Mouse (Mus musculus): ENCODE measurements around the gene Teddm3. TPM values are rescaled to one million over a fixed set of nuclear protein-coding genes. Genes with fewer than 3 reads are reported as not detected.
"Not testable (repeated sequence)": the region's sequence is repeated elsewhere in the genome, so short reads cannot be mapped to it uniquely, and the experiment has no call there.

Gene Teddm3
- not detected in 2 replicates for polyA plus RNA-seq (2015; fragmentation: Nextera tagmentation; extraction: Ambion mirVana)

DNA sequence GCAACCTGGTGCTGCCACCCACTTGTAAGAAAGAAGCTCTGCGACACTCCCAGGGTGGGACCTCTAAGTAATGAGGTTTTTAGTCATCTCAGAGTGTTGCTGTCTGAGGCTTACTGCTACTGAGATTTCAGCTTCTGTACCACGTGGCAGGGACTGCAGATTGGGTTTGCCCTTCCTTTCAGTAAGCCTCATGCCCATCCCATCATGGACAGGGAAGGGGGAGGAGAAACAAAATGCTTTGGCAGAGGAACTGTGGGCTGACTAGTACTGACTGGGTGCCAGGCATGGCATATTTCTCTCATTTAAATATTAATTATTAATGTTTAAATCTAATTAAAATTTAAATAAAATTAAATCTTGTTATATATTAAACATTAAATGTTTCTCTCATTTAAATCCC lies at the start of gene Teddm3:
Gene Teddm3 (minus strand): TSS at position 101 of the 400 bp plus-strand sequence.
- ATAC-seq; H3K27ac ChIP-seq (ENCODE audit: low read length); H3K4me2 ChIP-seq (ENCODE audit: low read length); H3K9ac ChIP-seq (replicated peaks; ENCODE audit: low read depth, low read length); H3K4me1 ChIP-seq (replicated peaks; ENCODE audit: control insufficient read depth, insufficient read depth, low read length); H3K9me3 ChIP-seq (ENCODE audit: control insufficient read depth, low read length); H3K4me3 ChIP-seq (replicated peaks; ENCODE audit: low read length); H3K27me3 ChIP-seq (replicated peaks; ENCODE audit: control insufficient read depth, insufficient read depth, low read length); H3K36me3 ChIP-seq (ENCODE audit: control insufficient read depth, insufficient read depth): not testable (repeated sequence)
- WGBS, result no CpG with 5 or more reads among the region's 2 CpGs

- ATAC-seq, result no peak
- Histone ChIP-seq H3K4me2 (ENCODE audit: low read length) (no peak overlapping the region), H3K4me3 (replicated peaks; ENCODE audit: low read length) (no peak overlapping the region), H3K9ac (replicated peaks; ENCODE audit: low read depth, low read length) (no peak overlapping the region), H3K4me1 (replicated peaks; ENCODE audit: control insufficient read depth, insufficient read depth, low read length) (peaks cover 9% of the 10 kb centered on the region), H3K9me3 (ENCODE audit: control insufficient read depth, low read length) (no peaks in the 10 kb centered on the region), H3K27me3 (replicated peaks; ENCODE audit: control insufficient read depth, insufficient read depth, low read length) (peaks cover 8% of the 10 kb centered on the region; the same call in 1 of the 2 replicates), H3K27ac (ENCODE audit: low read length) (no peak overlapping the region), H3K36me3 (ENCODE audit: control insufficient read depth, insufficient read depth) (no peaks in the 10 kb centered on the region)
- 83% methylated on average over 4 of the region's 4 CpGs for WGBS
Observed at GRCm38 (mm10) chr16:21202731-21203130, 48.9 kb upstream of the Teddm3 start.

DNA sequence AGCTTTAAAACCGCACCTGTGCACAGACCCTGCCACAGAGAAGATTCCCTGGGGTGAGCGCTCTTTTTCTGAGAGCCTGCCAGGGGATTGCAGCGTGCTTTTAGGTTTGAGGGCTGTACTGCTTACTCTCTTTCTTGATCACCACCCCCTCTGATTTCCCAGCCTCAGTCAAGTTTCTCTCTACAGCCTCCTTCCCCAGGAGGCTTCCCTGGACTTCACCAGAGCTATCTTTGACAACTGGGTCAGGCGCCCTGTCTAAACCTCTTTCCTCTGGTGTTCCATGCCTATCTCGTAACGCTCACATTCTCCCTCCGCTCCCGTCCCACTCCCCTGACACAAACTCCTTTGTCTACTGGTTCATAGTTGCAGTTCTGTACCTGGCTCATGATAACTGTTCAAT lies 45.6 kb upstream of the Teddm3 start:
- Histone ChIP-seq H3K36me3 (ENCODE audit: control insufficient read depth, insufficient read depth) (no peaks in the 10 kb centered on the region), H3K9me3 (ENCODE audit: control insufficient read depth, low read length) (no peaks in the 10 kb centered on the region), H3K4me1 (replicated peaks; ENCODE audit: control insufficient read depth, insufficient read depth, low read length) (no peaks in the 10 kb centered on the region), H3K27ac (ENCODE audit: low read length) (no peak overlapping the region), H3K27me3 (replicated peaks; ENCODE audit: control insufficient read depth, insufficient read depth, low read length) (0 out of 2 replicates have a peak, but pooled peaks cover 5% of the 10 kb centered on the region), H3K4me3 (replicated peaks; ENCODE audit: low read length) (no peak overlapping the region), H3K4me2 (ENCODE audit: low read length) (no peak overlapping the region), H3K9ac (replicated peaks; ENCODE audit: low read depth, low read length) (no peak overlapping the region)
- 52% methylated on average over 8 of the region's 8 CpGs for WGBS
- no peak for ATAC-seq

DNA sequence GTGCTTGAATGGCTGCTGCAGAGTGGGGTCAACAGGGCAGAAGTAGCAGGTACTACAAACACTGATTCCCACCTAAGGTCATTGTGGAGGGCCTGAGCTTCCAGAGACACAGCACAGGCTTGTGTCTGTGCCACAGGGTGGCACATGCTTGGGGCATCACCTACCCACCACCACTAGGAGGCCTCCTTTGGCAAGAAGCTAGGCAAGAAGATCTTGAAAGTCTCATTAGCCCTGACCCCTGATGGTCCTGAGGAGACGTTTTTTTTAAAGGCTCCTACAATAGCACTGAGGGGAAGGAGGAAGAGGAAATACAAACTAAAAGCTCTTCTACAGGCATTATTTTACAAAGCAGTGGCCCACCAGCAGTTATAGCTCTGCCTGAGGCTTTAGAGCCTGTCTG lies 44.7 kb upstream of the Teddm3 start:
- ATAC-seq, result no peak

DNA sequence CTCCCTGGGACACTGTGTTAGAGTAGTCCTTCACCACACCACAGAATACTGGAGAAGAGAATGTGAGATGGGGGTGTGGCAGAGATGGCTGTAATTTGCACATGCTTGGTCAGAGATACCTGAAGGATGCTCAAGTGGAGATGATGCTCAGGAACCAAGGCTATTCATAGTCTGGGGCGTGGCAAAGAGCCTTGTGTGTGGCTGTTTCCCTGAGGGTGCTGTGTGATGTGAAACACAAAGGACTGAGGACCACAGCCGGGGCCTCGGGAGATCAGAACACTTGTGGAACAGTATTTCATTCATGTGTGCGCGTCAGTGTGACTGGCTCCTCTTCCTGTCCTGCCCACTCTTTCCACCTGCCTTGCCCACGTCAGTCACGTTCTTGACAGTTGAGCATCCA lies 44.2 kb upstream of the Teddm3 start:
- Histone ChIP-seq H3K9ac (replicated peaks; ENCODE audit: low read depth, low read length) (no peak overlapping the region), H3K9me3 (ENCODE audit: control insufficient read depth, low read length) (no peaks in the 10 kb centered on the region), H3K27ac (ENCODE audit: low read length) (no peak overlapping the region), H3K4me1 (replicated peaks; ENCODE audit: control insufficient read depth, insufficient read depth, low read length) (no peaks in the 10 kb centered on the region), H3K27me3 (replicated peaks; ENCODE audit: control insufficient read depth, insufficient read depth, low read length) (0 out of 2 replicates have a peak, but pooled peaks cover 5% of the 10 kb centered on the region), H3K4me2 (ENCODE audit: low read length) (no peak overlapping the region), H3K4me3 (replicated peaks; ENCODE audit: low read length) (no peak overlapping the region), H3K36me3 (ENCODE audit: control insufficient read depth, insufficient read depth) (no peaks in the 10 kb centered on the region)
- 88% methylated on average over 7 of the region's 7 CpGs for WGBS
- ATAC-seq, result no peak

More for the DNA sequence above, 44.7 kb upstream of the Teddm3 start:
- H3K4me2 ChIP-seq (ENCODE audit: low read length), result no peak overlapping the region
- H3K4me1 ChIP-seq (replicated peaks; ENCODE audit: control insufficient read depth, insufficient read depth, low read length), result no peaks in the 10 kb centered on the region
- no peaks in the 10 kb centered on the region for H3K36me3 ChIP-seq (ENCODE audit: control insufficient read depth, insufficient read depth)
- WGBS, result 0% methylated on average over 1 of the region's 1 CpGs
- H3K4me3 ChIP-seq (replicated peaks; ENCODE audit: low read length), result no peak overlapping the region
- 0 out of 2 replicates have a peak, but pooled peaks cover 5% of the 10 kb centered on the region for H3K27me3 ChIP-seq (replicated peaks; ENCODE audit: control insufficient read depth, insufficient read depth, low read length)
- H3K9ac ChIP-seq (replicated peaks; ENCODE audit: low read depth, low read length), result no peak overlapping the region
- no peak overlapping the region for H3K27ac ChIP-seq (ENCODE audit: low read length)
- H3K9me3 ChIP-seq (ENCODE audit: control insufficient read depth, low read length), result no peaks in the 10 kb centered on the region

DNA sequence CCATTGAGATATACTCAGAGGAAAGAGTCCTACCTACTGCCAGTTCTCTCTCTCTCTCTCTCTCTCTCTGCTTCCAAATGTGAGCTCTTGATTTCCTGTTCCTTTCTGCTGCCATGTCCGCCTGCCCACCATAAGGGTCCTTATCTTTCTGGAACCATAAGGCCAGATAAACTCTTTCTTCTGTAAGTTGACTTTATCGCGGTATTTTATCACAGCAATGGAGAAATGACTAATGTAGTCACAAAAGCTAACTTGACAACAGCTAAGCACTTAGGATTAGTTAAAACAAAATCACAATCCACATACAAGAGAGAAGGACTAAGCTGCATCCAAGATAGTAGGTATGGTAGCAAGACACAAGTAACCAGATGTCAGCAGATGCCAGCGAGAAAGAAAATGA lies 43.7 kb upstream of the Teddm3 start:
- Histone ChIP-seq H3K27ac (ENCODE audit: low read length) (no peak overlapping the region), H3K4me1 (replicated peaks; ENCODE audit: control insufficient read depth, insufficient read depth, low read length) (no peaks in the 10 kb centered on the region), H3K9ac (replicated peaks; ENCODE audit: low read depth, low read length) (no peak overlapping the region), H3K4me3 (replicated peaks; ENCODE audit: low read length) (no peak overlapping the region), H3K9me3 (ENCODE audit: control insufficient read depth, low read length) (no peaks in the 10 kb centered on the region), H3K36me3 (ENCODE audit: control insufficient read depth, insufficient read depth) (no peaks in the 10 kb centered on the region), H3K4me2 (ENCODE audit: low read length) (no peak overlapping the region), H3K27me3 (replicated peaks; ENCODE audit: control insufficient read depth, insufficient read depth, low read length) (0 out of 2 replicates have a peak, but pooled peaks cover 5% of the 10 kb centered on the region)
- no peak for ATAC-seq
- WGBS, result 94% methylated on average over 4 of the region's 4 CpGs

DNA sequence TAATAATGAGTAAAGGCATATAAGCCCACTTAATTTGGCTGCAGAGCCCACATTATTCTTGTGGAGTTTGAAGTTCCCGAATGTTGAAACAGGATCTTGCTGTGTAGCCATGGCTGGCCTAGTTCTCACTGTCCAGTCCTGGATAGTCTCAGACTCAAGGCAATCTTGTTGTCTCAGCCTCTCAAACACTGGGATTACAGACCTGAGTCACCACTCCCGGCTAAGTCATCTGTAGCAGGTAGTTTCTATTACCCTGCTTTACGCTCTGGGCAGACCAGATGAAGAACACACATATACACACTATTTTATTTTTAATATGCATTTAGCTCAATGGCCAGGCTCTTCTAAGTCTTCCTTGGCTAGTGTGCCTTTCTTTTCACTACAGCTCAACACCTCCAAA lies 42.8 kb upstream of the Teddm3 start:
- no peak overlapping the region for H3K9ac ChIP-seq (replicated peaks; ENCODE audit: low read depth, low read length)
- H3K4me2 ChIP-seq (ENCODE audit: low read length), result no peak overlapping the region
- no peak overlapping the region for H3K4me3 ChIP-seq (replicated peaks; ENCODE audit: low read length)
- H3K27ac ChIP-seq (ENCODE audit: low read length), result no peak overlapping the region
- no peaks in the 10 kb centered on the region for H3K4me1 ChIP-seq (replicated peaks; ENCODE audit: control insufficient read depth, insufficient read depth, low read length)
- H3K36me3 ChIP-seq (ENCODE audit: control insufficient read depth, insufficient read depth), result no peaks in the 10 kb centered on the region
- ATAC-seq, result no peak
- H3K27me3 ChIP-seq (replicated peaks; ENCODE audit: control insufficient read depth, insufficient read depth, low read length), result no peaks in the 10 kb centered on the region
- 92% methylated on average over 3 of the region's 3 CpGs for WGBS
- H3K9me3 ChIP-seq (ENCODE audit: control insufficient read depth, low read length), result no peaks in the 10 kb centered on the region

DNA sequence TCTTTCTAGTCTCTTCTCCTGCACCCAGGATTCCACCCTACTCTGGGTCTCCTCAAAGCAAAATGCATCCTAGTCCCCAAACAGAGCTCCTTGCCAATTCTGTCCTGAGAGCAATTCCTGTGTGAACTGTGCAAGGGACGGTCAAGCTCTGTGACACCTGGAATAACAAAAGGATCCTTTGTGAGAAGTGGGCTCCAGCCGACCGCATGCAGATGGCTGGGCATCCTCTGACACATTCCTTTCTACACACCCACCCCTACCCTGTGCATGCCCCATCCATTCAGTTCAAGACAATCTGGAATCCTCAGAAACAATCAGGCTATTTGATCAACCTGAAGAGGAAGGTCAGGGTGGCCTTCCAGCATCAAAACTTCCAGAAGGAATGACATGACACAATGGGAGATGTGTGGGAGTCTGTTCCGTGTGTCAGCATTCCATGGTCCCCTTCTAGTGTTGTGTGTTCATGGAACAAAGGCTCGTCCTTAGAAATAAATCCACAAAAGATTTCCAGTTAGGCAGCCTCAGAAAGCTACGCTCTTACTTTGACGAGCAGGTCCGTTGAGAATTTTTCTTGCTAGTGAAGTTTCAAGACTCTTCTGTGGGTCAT lies 41.6 kb upstream of the Teddm3 start:
- no peak overlapping the region for H3K4me3 ChIP-seq (replicated peaks; ENCODE audit: low read length)
- H3K27ac ChIP-seq (ENCODE audit: low read length), result no peak overlapping the region
- WGBS, result 67% methylated on average over 8 of the region's 8 CpGs
- no peak overlapping the region for H3K9ac ChIP-seq (replicated peaks; ENCODE audit: low read depth, low read length)
- no peaks in the 10 kb centered on the region for H3K36me3 ChIP-seq (ENCODE audit: control insufficient read depth, insufficient read depth)
- no peak overlapping the region for H3K4me2 ChIP-seq (ENCODE audit: low read length)
- H3K4me1 ChIP-seq (replicated peaks; ENCODE audit: control insufficient read depth, insufficient read depth, low read length), result no peaks in the 10 kb centered on the region
- no peaks in the 10 kb centered on the region for H3K9me3 ChIP-seq (ENCODE audit: control insufficient read depth, low read length)
- ATAC-seq, result no peak
- H3K27me3 ChIP-seq (replicated peaks; ENCODE audit: control insufficient read depth, insufficient read depth, low read length), result no peaks in the 10 kb centered on the region

- Histone ChIP-seq H3K4me3 (replicated peaks; ENCODE audit: low read length) (no peak overlapping the region), H3K27me3 (replicated peaks; ENCODE audit: control insufficient read depth, insufficient read depth, low read length) (no peaks in the 10 kb centered on the region), H3K4me1 (replicated peaks; ENCODE audit: control insufficient read depth, insufficient read depth, low read length) (no peaks in the 10 kb centered on the region), H3K4me2 (ENCODE audit: low read length) (no peak overlapping the region), H3K36me3 (ENCODE audit: control insufficient read depth, insufficient read depth) (no peaks in the 10 kb centered on the region), H3K27ac (ENCODE audit: low read length) (no peak overlapping the region), H3K9me3 (ENCODE audit: control insufficient read depth, low read length) (no peaks in the 10 kb centered on the region), H3K9ac (replicated peaks; ENCODE audit: low read depth, low read length) (no peak overlapping the region)
- ATAC-seq, result no peak
- WGBS, result 90% methylated on average over 12 of the region's 12 CpGs
Observed at GRCm38 (mm10) chr16:21194182-21194581, 40.4 kb upstream of the Teddm3 start.
